Mouse (Mus musculus) limb, embryonic 14.5 days (tissue): ENCODE results near the gene Scn1b. TPM values are rescaled to one million over a fixed set of nuclear protein-coding genes. Genes with fewer than 3 reads are reported as not detected.

Source experiments
- ATAC-seq: fragments of 200-750 bp; cut with Nextera tagmentation; 2 replicates; pipeline ENCODE4 v1.8.0; 2017; ENCODE audit warnings: low read depth, moderate number of reproducible peaks, moderate TSS enrichment; ENCODE audit not compliant: low FRiP score
- DNase-seq: peaks from one replicate; pipeline ENCODE4 v3.0.0-alpha.2; 2015; ENCODE audit warnings: low spot score
- H3K27ac ChIP-seq: fragments of 300-500 bp; sonication (generic); replicated peaks from 2 replicates; pipeline ENCODE4 v1.5.1; 2014; ENCODE audit warnings: low read depth, mild to moderate bottlenecking, low read length, moderate library complexity, mixed read lengths
- H3K27me3 ChIP-seq: fragments of 300-500 bp; sonication (generic); 2 replicates; pipeline ENCODE4 v1.6.1; 2014; ENCODE audit warnings: low read length, mixed read lengths; ENCODE audit not compliant: control insufficient read depth, insufficient read depth
- H3K36me3 ChIP-seq: fragments of 300-500 bp; sonication (generic); 2 replicates; pipeline ENCODE4 v1.6.1; 2014; ENCODE audit warnings: mild to moderate bottlenecking, low read length, moderate library complexity, mixed read lengths; ENCODE audit not compliant: control insufficient read depth, insufficient read depth
- H3K4me1 ChIP-seq: fragments of 300-500 bp; sonication (generic); 2 replicates; pipeline ENCODE4 v1.6.1; 2014; ENCODE audit warnings: antibody characterized with exemption, low read length, mixed read lengths; ENCODE audit not compliant: control insufficient read depth, insufficient read depth
- H3K4me2 ChIP-seq: fragments of 300-500 bp; sonication (generic); replicated peaks from 2 replicates; pipeline ENCODE4 v1.6.1; 2014; ENCODE audit warnings: low read depth, mild to moderate bottlenecking, low read length, moderate library complexity; ENCODE audit not compliant: severe bottlenecking
- H3K4me3 ChIP-seq: fragments of 300-500 bp; sonication (generic); replicated peaks from 2 replicates; pipeline ENCODE4 v1.5.1; 2014; ENCODE audit warnings: low read length
- H3K9ac ChIP-seq: fragments of 300-500 bp; sonication (generic); 2 replicates; pipeline ENCODE4 v1.6.1; 2014; ENCODE audit warnings: mild to moderate bottlenecking, low read depth, low read length, moderate library complexity; ENCODE audit not compliant: severe bottlenecking
- H3K9me3 ChIP-seq: fragments of 300-500 bp; sonication (generic); 2 replicates; pipeline ENCODE4 v1.6.1; 2016; ENCODE audit warnings: low read length; ENCODE audit not compliant: control insufficient read depth
- POLR2A ChIP-seq: fragments of 200-500 bp; IDR thresholded peaks from 2 replicates; pipeline ENCODE4 v1.8.0; 2012; ENCODE audit warnings: inconsistent platforms, mild to moderate bottlenecking, moderate library complexity, borderline replicate concordance; ENCODE audit not compliant: insufficient read depth, insufficient read length; ENCODE audit errors: extremely low read depth
- WGBS: fragments of 180-500 bp; shearing (Covaris S2); extraction: QIAGEN DNeasy Blood & Tissue Kit; methylation state at CpG from one replicate; pipeline ENCODE4 v1.1.7; 2014; 5-methylcytosine and 5-hydroxymethylcytosine counted together
- polyA plus RNA-seq, 2 experiments: library from polyadenylated mRNA; depleted of rRNA in 1 of 2; stranded (reverse) in 1 of 2; unstranded in 1 of 2; fragments of >200 nt; fragmentation: Nextera tagmentation in 1 of 2; extraction: Ambion mirVana in 1 of 2; gene quantifications; 2 replicates each; pipeline versions ENCODE4 v1.2.1 to v1.2.3; 2012 to 2014

Gene Scn1b
- polyA plus RNA-seq, 2 experiments, result 6.5 to 15.0 TPM

- no peaks in the 10 kb centered on the region for H3K27me3 ChIP-seq
- no peak overlapping the region for H3K4me3 ChIP-seq
- no peak overlapping the region for H3K9ac ChIP-seq
- no peak overlapping the region for H3K27ac ChIP-seq
- ATAC-seq (no peak), DNase-seq (no peak)
- H3K9me3 ChIP-seq, result no peaks in the 10 kb centered on the region
- TF ChIP-seq POLR2A, result no peak
- no peaks in the 10 kb centered on the region for H3K36me3 ChIP-seq
- 68% methylated on average over 9 of the region's 9 CpGs for WGBS
- no peak overlapping the region for H3K4me2 ChIP-seq
- H3K4me1 ChIP-seq, result no peaks in the 10 kb centered on the region
These were observed 29.8 kb downstream of the Scn1b start for GRCm38 (mm10) chr7:31096892-31097564.

- Histone ChIP-seq H3K9me3 (no peaks in the 10 kb centered on the region), H3K27me3 (no peaks in the 10 kb centered on the region), H3K4me3 (no peak overlapping the region), H3K4me1 (no peaks in the 10 kb centered on the region), H3K9ac (no peak overlapping the region), H3K27ac (no peak overlapping the region), H3K36me3 (no peaks in the 10 kb centered on the region), H3K4me2 (no peak overlapping the region)
- ATAC-seq (no peak), DNase-seq (no peak)
- 29% methylated on average over 8 of the region's 12 CpGs for WGBS
- TF ChIP-seq POLR2A, result no peak
These were observed 31.9 kb downstream of the Scn1b start for GRCm38 (mm10) chr7:31094774-31095501.

GRCm38 (mm10) chr7:31089721-31090120 lies 37.1 kb downstream of the Scn1b start:
- WGBS, result 87% methylated on average over 2 of the region's 2 CpGs
- no peak overlapping the region for H3K27ac ChIP-seq

DNA sequence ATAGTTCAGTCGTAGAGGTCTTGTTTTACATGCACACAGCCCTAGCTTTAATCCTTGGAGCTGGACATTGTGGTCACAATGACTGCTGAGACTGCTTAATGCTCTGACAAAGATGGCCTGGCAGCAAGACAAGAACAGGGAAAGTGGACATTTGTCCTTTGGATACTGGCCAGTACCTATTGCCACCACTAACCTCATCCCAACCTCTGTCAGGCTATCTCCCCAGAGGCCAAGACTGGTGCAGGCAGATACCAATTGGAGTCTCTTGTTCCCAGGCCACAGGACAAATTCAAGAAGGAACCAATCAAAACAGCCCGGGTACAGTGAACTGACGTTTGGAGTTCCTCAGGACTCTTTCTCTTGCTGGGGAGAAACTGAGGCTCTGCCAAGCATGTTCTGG lies 38.6 kb downstream of the Scn1b start:
- Histone ChIP-seq H3K4me2 (no peak overlapping the region), H3K9ac (no peak overlapping the region), H3K4me1 (peaks cover 2% of the 10 kb centered on the region; the same call in 1 of the 2 replicates), H3K27ac (no peak overlapping the region), H3K27me3 (no peaks in the 10 kb centered on the region), H3K9me3 (no peaks in the 10 kb centered on the region), H3K36me3 (no peaks in the 10 kb centered on the region), H3K4me3 (no peak overlapping the region)
- ATAC-seq (no peak), DNase-seq (no peak)
- 65% methylated on average over 3 of the region's 3 CpGs for WGBS
- TF ChIP-seq POLR2A, result no peak

More at GRCm38 (mm10) chr7:31089721-31090120, 37.1 kb downstream of the Scn1b start:
- H3K9me3 ChIP-seq, result no peaks in the 10 kb centered on the region
- DNase-seq, result no peak
- no peak for ATAC-seq
- no peak overlapping the region for H3K9ac ChIP-seq
- no peaks in the 10 kb centered on the region for H3K27me3 ChIP-seq
- no peaks in the 10 kb centered on the region for H3K36me3 ChIP-seq
- H3K4me2 ChIP-seq, result no peak overlapping the region
- no peak overlapping the region for H3K4me3 ChIP-seq
- no peak for TF ChIP-seq POLR2A
- no peaks in the 10 kb centered on the region; the same call in 1 of the 2 replicates for H3K4me1 ChIP-seq

DNA sequence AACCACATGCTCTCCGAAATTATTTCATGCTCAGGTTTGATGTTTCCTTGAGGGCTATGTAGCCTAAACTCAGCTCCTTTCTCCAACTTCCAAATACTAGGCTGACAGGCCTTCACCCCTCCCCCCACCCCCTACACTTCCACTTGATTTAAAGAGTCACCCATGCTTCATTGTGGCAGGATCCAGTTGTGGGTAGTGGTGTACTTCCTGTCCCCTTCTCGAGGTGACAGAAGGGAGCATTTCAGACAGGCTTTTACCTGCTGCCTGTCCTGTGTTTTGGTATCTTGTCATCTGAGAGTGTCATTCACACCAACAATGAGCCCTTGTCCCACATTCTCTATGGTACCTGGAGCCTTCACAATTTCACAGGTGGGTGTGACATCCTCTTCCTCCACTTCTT lies 39.5 kb downstream of the Scn1b start:
- H3K9me3 ChIP-seq, result no peaks in the 10 kb centered on the region
- H3K27me3 ChIP-seq, result no peaks in the 10 kb centered on the region
- no peak overlapping the region for H3K4me2 ChIP-seq
- 52% methylated on average over 2 of the region's 2 CpGs for WGBS
- DNase-seq (no peak), ATAC-seq (no peak)
- no peak overlapping the region for H3K9ac ChIP-seq
- H3K27ac ChIP-seq, result no peak overlapping the region
- no peaks in the 10 kb centered on the region for H3K36me3 ChIP-seq
- no peak for TF ChIP-seq POLR2A
- H3K4me1 ChIP-seq, result peaks cover 2% of the 10 kb centered on the region; the same call in 1 of the 2 replicates
- no peak overlapping the region for H3K4me3 ChIP-seq
